Mouse (Mus musculus) embryo, embryonic 10.5 days (tissue): ENCODE results near the gene Ccdc97.
"Not testable (repeated sequence)": the region's sequence is repeated elsewhere in the genome, so short reads cannot be mapped to it uniquely, and the experiment has no call there.

ENCODE experiments used
- DNase-seq: peaks from one replicate; pipeline ENCODE4 v3.0.0-alpha.2; 2015; ENCODE audit warnings: low spot score

Ccdc97 gene

DNA sequence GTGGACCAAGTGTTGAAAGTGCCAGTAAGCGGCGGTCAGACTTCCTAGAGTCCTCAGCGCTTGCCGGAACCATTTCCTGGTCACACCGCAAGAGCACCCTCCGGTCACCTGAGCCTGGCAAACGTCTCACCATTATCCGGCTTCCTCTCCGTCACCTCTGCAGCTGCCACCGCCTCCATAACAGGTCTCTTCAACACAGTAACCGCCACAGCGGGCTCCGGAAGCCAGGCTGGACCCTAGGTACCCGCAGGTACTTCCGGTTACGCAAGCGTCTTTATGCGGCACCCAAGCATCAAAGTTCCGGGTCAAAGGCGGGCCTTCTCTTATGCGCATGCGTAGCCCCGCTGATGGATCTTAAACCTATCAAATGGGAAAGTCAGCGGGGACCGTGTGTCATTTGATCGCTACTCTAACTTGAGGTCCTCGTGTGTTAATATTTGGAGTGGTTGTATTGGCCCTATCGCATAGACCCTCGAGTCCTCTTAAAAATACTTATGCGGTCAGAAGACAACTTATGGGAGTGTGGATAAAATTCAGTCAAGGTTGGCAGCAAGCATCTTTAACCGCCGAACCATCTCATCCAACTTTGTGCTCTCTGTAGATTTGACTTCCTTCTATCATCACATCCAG, at the start of gene Ccdc97:
TSS of gene Ccdc97 (minus strand) at position 301 of the 630 bp plus-strand sequence.
- peak; percentile 98 for DNase-seq

DNA sequence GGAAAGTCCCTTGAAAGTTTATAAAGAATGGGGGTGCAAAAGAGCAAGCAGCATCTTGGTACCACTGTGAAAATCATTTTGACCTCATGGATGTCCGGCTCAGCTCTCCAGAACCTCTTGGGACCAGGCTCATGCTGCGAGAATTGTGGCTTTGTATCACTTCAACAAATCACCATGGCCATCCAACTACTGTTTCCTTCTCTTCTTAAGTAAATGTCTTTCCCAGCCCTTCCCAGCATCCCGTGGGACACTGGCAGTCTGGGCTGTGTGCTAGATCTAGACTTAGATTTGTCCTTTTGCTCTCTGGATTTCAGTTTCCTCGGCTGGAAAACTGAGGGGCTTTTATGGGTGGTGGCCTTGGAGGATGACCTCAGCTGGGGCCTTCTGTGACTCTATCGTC, 49.3 kb upstream of the Ccdc97 start:
- DNase-seq: no peak

DNA sequence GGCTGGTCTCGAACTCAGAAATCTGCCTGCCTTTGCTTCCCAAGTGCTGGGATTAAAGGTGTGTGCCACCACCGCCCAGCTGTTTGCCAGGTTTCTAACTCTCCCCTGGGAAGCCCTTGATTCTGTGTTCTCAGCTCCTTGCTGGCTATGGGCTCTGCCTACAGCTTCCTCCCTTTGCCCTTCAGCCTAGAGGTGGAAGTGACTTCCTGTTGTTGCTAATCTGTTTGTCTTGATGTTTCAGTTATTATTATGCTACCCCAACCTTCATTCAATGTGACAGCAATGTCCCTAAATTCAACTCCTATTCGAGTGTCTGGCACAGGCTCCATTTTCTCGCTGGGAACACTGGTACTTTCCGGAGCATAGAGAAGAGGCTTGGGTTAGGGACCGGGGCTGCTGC, 47.2 kb upstream of the Ccdc97 start:
- no peak for DNase-seq

DNA sequence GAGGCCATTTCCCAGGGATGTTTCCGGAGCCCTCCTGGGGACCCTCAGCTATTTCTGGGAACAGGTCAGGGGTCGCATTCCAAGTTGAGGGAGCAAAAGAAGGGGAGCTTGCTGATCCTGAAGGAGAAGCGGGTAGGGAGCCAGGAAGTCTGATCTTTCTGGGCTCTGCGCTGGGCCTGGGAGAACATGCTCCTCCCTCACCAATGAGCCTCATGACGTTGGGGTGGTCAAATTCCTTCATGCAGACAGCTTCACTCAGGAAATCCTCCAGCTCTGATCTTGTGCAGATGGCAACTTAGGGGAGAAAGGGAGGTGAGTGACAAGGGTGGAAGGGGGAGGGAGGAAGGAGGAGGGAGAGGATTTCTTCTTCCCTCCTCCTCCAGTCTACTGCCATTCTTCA, 45.3 kb upstream of the Ccdc97 start:
- peak; percentile 34 for DNase-seq

- DNase-seq: no peak
These were observed 44.8 kb upstream of the Ccdc97 start for GRCm38 (mm10) chr7:25763678-25764077.

DNA sequence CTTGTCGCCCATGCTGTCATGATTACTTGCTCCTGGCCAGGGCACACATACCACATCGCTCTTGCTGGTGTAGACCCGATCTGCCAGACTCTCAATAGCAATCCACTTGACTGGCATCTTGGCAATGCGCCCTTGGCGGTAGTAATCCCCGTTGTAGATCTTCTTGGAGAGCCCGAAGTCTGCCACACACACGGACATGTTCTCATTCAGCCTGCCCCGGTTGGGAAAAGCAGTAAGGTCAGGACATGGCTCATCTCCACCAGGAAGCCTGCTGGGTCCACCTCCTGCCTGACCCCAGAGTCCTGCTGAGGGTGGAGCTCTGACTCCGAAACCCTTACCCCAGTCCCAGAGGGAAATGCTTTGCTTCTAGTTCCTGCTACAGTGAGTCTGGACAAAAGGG, 42.5 kb upstream of the Ccdc97 start:
- no peak for DNase-seq

- peak; percentile 94 for DNase-seq
These were observed 37.1 kb upstream of the Ccdc97 start for GRCm38 (mm10) chr7:25756011-25756410.

DNA sequence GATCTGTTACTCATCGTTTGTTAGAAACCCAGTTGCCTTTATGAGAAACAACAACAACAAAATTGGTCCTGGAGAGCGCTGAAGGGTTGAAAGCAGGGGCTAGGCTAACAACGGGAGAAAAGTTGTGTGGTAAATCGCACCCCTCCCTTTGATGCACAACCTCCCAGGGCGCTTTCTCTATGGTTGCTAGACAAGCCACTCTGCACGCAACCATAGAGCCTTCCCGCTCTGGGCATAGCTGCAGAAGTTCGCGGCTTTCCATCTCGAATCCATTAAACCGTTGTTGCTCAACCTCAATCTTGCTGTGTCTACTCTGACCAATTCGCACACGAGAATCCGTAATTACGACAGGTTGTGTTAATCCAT, 36.6 kb upstream of the Ccdc97 start:
- peak; percentile 85 for DNase-seq

- DNase-seq: peak; percentile 99
These were observed 36.0 kb upstream of the Ccdc97 start, which contains the start of gene Hnrnpul1 for GRCm38 (mm10) chr7:25754738-25755467. Gene Hnrnpul1, minus strand, starts transcription at chr7:25754757.

DNA sequence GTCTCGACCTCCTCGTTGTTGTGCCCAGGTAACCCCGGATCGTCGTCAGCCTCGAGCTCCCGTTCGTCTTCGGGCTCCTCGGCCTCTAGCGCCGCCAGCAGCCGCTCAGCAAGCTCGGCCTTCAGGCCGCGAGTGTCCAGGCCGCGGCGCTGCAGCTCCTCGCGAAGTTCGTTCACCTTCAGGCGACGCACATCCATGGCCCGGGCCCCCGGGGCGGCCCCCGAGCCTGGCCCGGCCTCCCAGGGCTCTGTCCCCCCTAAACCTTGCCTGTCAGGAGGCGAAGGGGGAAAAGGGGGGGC, 35.5 kb upstream of the Ccdc97 start:
- no peak for DNase-seq

GRCm38 (mm10) chr7:25753643-25754438, 35.0 kb upstream of the Ccdc97 start:
- DNase-seq: peak; percentile 13

DNA sequence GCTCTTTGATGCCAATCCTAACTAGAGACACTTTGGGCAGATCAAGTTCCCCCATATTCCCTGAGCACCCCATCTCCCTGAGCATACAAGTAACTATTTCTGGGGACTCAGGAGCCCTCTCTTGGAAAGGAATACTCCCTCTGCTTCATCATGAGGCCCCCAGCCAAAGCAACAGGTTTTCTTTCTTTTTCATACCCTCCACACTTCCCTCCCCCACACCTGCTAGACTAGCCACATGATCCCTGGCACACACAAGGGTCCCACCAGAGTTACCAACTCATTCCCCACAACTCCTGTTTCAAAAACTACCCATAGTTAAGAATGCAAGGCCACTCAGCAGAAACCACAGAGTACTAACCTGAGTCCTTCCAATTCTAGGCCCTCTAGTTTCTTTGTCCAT, 34.2 kb upstream of the Ccdc97 start:
- peak; percentile 6 for DNase-seq

- no peak for DNase-seq
These were observed 28.0 kb upstream of the Ccdc97 start for GRCm38 (mm10) chr7:25746844-25747243.

GRCm38 (mm10) chr7:25738277-25738676, 19.4 kb upstream of the Ccdc97 start:
- no peak for DNase-seq

DNA sequence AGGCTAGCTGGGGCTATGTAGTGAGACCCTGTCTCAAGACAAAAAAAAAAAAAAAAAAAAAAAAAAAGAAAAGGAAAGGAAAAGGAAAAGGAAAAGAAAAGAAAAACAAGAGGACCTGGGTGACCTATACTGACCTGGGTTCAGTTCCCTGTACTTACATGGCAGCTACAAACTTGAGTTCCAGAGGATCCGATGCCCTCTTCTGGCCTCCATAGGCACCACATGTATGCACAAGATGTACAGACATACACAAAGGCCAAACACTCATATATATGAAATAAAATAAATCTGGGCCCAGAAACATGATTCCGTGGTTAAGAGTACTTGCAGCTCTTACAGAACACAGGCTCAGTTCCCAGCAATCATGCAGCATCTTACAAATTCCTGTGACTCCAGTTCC, 18.0 kb upstream of the Ccdc97 start:
- DNase-seq: peak; percentile 32

DNA sequence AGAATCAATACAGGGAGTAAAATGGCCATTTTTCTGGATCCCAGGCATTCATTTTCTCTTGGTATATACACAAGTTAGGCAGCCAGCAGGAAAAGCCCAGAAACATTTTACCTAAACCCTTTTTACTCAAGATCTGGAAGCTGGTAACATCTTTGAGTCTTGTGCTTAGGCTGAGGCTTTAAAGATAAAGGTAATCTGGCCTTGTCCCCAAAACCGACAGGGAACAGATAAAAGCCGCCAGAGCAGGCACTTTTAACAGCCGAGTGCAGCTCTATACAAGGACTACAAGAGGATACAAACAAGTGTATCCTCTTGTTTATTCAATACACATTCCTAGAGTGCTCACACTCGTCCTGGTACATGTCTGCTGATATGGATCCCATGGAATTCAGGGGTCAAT, 16.1 kb upstream of the Ccdc97 start:
- no peak for DNase-seq

GRCm38 (mm10) chr7:25731294-25732055, 12.6 kb upstream of the Ccdc97 start:
- no peak for DNase-seq

DNA sequence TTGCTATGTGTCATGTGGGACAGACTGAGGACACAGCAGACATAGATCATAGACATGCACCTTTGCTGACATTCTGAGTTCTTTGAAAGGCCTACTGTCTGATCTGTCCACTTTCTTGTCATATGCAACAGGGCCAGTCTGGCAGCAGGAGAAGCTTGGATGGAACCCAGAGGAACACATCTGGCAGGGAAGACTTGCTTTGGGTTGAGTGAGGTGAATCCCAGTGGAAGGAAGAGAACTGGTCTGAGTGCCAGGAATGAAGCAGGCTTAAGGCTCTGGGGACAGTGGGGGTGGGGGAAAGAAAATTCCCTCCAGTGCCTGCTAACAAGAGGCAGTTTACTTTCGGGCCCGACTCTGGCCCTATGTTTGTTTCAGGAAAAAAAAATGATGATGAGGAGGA, 11.0 kb upstream of the Ccdc97 start:
- DNase-seq: no peak

DNA sequence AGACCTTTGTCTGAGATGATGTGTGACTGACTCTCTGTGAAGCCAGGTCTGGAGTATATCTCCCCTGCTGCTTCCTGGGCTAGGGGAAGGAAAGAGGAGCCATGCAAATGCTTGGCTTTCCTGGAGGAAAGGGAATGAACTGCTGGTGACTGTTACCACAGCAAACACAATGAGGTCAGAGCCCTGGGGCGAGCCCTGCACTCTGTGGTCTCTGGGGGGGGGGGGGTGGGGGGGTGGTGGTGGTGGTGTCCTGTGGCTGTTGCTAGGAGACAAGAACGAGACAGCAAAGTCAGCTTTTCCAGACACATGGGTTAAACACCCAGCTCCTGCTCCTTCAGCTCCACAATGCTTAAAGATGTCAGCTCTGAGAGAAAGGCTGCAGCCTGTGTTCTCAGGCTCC, 10.5 kb upstream of the Ccdc97 start:
- no peak for DNase-seq

GRCm38 (mm10) chr7:25727800-25728199, 8.9 kb upstream of the Ccdc97 start:
- DNase-seq: no peak

DNA sequence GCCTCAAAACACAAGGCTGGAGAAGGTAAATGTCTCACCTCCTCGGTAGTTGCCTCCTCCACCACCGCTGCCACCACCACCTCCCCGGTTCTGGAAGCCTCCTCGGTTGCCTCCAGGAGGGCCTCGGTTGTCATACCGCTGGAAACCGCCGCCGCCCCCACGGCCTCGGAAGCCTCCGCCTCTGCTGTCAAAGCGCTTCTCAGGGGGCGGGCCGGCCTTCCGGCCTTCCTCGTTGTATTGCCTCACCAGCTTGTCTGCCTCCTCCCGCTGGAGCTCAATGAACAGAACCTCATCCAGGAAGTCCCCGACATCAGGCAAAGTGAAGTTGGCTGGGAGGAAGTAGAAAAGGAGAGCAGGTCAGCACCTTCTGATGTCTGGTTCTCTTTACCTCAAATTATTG, 7.0 kb upstream of the Ccdc97 start:
- no peak for DNase-seq

DNA sequence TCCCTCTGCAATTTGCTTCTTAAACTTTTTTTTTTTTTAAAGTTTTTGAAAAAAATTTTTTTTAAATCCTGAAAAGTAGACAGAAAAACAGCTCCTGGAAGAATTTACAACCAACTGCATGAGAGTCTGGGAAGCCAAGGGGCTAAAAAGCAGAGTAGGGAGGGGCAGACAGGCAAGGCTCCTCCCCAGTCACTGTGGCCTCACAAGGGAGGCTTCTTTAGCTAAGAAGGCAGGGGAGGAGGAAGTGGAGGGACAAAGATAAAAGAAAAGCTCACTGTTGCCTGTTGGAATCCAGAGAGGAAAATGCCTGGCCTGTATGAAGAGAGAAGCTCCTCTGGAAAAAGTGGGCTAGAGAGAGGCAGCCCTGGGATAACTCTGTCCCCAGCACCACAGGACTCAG, 2.9 kb upstream of the Ccdc97 start:
- not testable (repeated sequence) for DNase-seq

DNA sequence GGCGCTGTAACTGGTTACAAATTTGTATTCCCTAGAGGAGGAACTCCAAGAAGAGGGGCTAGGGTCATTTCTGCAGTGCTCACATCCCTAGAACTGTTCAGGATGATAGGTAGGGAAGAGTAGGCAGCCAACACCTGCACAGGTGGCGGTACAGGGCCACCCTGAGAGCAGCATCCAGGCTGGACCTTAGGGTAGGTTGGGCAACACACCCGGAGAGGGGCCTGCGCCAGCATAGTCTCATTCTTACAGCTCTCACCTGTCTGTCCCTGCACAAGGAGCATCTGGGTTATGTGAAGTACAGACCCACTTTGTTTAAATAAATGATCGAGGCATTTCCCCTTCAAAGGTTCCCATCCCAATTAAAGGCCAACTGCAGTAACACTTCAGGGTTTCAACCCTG, 1.9 kb upstream of the Ccdc97 start:
- no peak for DNase-seq
